Mouse (Mus musculus) heart, embryonic 12.5 days (tissue): ENCODE results near the gene Pfkl. TPM values are rescaled to one million over a fixed set of nuclear protein-coding genes. Genes with fewer than 3 reads are reported as not detected.
A peak's percentile ranks its signal among the peaks of the same experiment; 100 is the strongest.
"Not testable (repeated sequence)": the region's sequence is repeated elsewhere in the genome, so short reads cannot be mapped to it uniquely, and the experiment has no call there.

Experiments
- ATAC-seq: fragments of 200-750 bp; cut with Nextera tagmentation; 2 replicates; pipeline ENCODE4 v1.8.0; 2017; ENCODE audit warnings: moderate TSS enrichment, moderate library complexity; ENCODE audit not compliant: insufficient number of reproducible peaks, low FRiP score
- H3K27ac ChIP-seq: fragments of 300-500 bp; sonication (generic); 2 replicates; pipeline ENCODE4 v1.5.1; 2016; ENCODE audit warnings: mild to moderate bottlenecking, moderate library complexity; ENCODE audit not compliant: poor library complexity, severe bottlenecking
- H3K27me3 ChIP-seq: fragments of 300-500 bp; sonication (generic); replicated peaks from 2 replicates; pipeline ENCODE4 v1.6.1; 2016; ENCODE audit warnings: mild to moderate bottlenecking, moderate library complexity
- H3K36me3 ChIP-seq: fragments of 300-500 bp; sonication (generic); 2 replicates; pipeline ENCODE4 v1.6.1; 2016; ENCODE audit warnings: mild to moderate bottlenecking, moderate library complexity
- H3K4me1 ChIP-seq: fragments of 300-500 bp; sonication (generic); replicated peaks from 2 replicates; pipeline ENCODE4 v1.6.1; 2016; ENCODE audit warnings: mild to moderate bottlenecking
- H3K4me2 ChIP-seq: fragments of 300-500 bp; sonication (generic); 2 replicates; pipeline ENCODE4 v1.6.1; 2016; ENCODE audit warnings: mild to moderate bottlenecking, moderate library complexity
- H3K4me3 ChIP-seq: fragments of 300-500 bp; sonication (generic); 2 replicates; pipeline ENCODE4 v1.5.1; 2016; ENCODE audit warnings: mild to moderate bottlenecking
- H3K9ac ChIP-seq: fragments of 300-500 bp; sonication (generic); 2 replicates; pipeline ENCODE4 v1.6.1; 2016; ENCODE audit warnings: mild to moderate bottlenecking, moderate library complexity
- H3K9me3 ChIP-seq: fragments of 300-500 bp; sonication (generic); replicated peaks from 2 replicates; pipeline ENCODE4 v1.6.1; 2016; ENCODE audit warnings: mild to moderate bottlenecking, moderate library complexity
- WGBS: fragments of 180-500 bp; shearing (Covaris S2); methylation state at CpG from one replicate; pipeline ENCODE4 v1.1.7; 2016; 5-methylcytosine and 5-hydroxymethylcytosine counted together
- polyA plus RNA-seq: library from polyadenylated mRNA; unstranded; fragments of >200 nt; fragmentation: Nextera tagmentation; extraction: Ambion mirVana; gene quantifications from 2 replicates; pipeline ENCODE4 v1.2.1, GENCODE M21; 2016

The Pfkl gene
- polyA plus RNA-seq, 1 experiment from 2014 or later: 226 TPM

GRCm38 (mm10) chr10:78041647-78042046, 31.8 kb upstream of the Pfkl start, which contains the start of gene Dnmt3l:
TSS of gene Dnmt3l (plus strand) at chr10:78041947.
- H3K36me3 ChIP-seq: no peaks in the 10 kb centered on the region

GRCm38 (mm10) chr10:78037139-78037538, 27.3 kb upstream of the Pfkl start:
- no peaks in the 10 kb centered on the region for H3K4me1 ChIP-seq
- no peak overlapping the region for H3K9ac ChIP-seq
- H3K4me3 ChIP-seq: no peak overlapping the region
- H3K27me3 ChIP-seq: peaks cover 22% of the 10 kb centered on the region
- no peaks in the 10 kb centered on the region for H3K36me3 ChIP-seq
- WGBS: 82% methylated on average over 4 of the region's 4 CpGs
- H3K9me3 ChIP-seq: no peaks in the 10 kb centered on the region
- H3K27ac ChIP-seq: no peak overlapping the region
- ATAC-seq: no peak; the same call in 1 of the 2 replicates
- no peak overlapping the region for H3K4me2 ChIP-seq

More at GRCm38 (mm10) chr10:78041647-78042046, 31.8 kb upstream of the Pfkl start, which contains the start of gene Dnmt3l:
- Histone ChIP-seq H3K9me3 (no peaks in the 10 kb centered on the region), H3K27me3 (peaks cover 32% of the 10 kb centered on the region), H3K27ac (no peak within 1 kb of the TSS), H3K4me2 (no peak within 1 kb of the TSS), H3K4me1 (peaks cover 4% of the 10 kb centered on the region; the same call in 1 of the 2 replicates), H3K9ac (no peak within 1 kb of the TSS), H3K4me3 (no peak within 1 kb of the TSS)
- WGBS: 79% methylated on average over 5 of the region's 5 CpGs
- no peak for ATAC-seq

GRCm38 (mm10) chr10:78031987-78032386, 22.1 kb upstream of the Pfkl start:
- Histone ChIP-seq H3K9me3 (no peaks in the 10 kb centered on the region), H3K9ac (no peak overlapping the region), H3K4me3 (no peak overlapping the region), H3K27me3 (peaks cover 12% of the 10 kb centered on the region; the same call in 1 of the 2 replicates), H3K36me3 (no peaks in the 10 kb centered on the region), H3K27ac (no peak overlapping the region), H3K4me2 (no peak overlapping the region), H3K4me1 (no peaks in the 10 kb centered on the region)
- 54% methylated on average over 2 of the region's 2 CpGs for WGBS
- no peak for ATAC-seq

- Histone ChIP-seq H3K4me2 (no peak overlapping the region), H3K27me3 (peaks cover 3% of the 10 kb centered on the region; the same call in 1 of the 2 replicates), H3K36me3 (no peaks in the 10 kb centered on the region), H3K9me3 (no peaks in the 10 kb centered on the region), H3K9ac (no peak overlapping the region), H3K4me1 (no peaks in the 10 kb centered on the region), H3K27ac (no peak overlapping the region), H3K4me3 (no peak overlapping the region)
- no peak for ATAC-seq
- whole genome bisulfite sequencing: 90% methylated on average over 1 of the region's 1 CpGs
Observed at GRCm38 (mm10) chr10:78029080-78029479, 19.2 kb upstream of the Pfkl start.

GRCm38 (mm10) chr10:78028129-78028528, 18.2 kb upstream of the Pfkl start:
- no peak overlapping the region for H3K9ac ChIP-seq
- no peaks in the 10 kb centered on the region for H3K36me3 ChIP-seq
- H3K4me3 ChIP-seq: no peak overlapping the region
- no peaks in the 10 kb centered on the region for H3K9me3 ChIP-seq
- no peaks in the 10 kb centered on the region for H3K4me1 ChIP-seq
- no peak overlapping the region for H3K4me2 ChIP-seq
- ATAC-seq: 0 out of 2 replicates have a peak, but pooled peaks have one; percentile 36
- no peak overlapping the region for H3K27ac ChIP-seq
- 5% methylated on average over 5 of the region's 5 CpGs for WGBS
- peaks cover 3% of the 10 kb centered on the region; the same call in 1 of the 2 replicates for H3K27me3 ChIP-seq

GRCm38 (mm10) chr10:78025453-78025852, 15.6 kb upstream of the Pfkl start:
- H3K36me3 ChIP-seq, H3K27ac ChIP-seq, H3K4me1 ChIP-seq, H3K9ac ChIP-seq, H3K4me3 ChIP-seq, H3K27me3 ChIP-seq, H3K9me3 ChIP-seq, ATAC-seq, H3K4me2 ChIP-seq: not testable (repeated sequence)
- WGBS: 71% methylated on average over 6 of the region's 8 CpGs

GRCm38 (mm10) chr10:78019984-78020383, 10.1 kb upstream of the Pfkl start:
- H3K9me3 ChIP-seq, H3K27me3 ChIP-seq, H3K4me3 ChIP-seq, H3K27ac ChIP-seq, H3K4me2 ChIP-seq, H3K36me3 ChIP-seq, ATAC-seq, H3K9ac ChIP-seq: not testable (repeated sequence)
- peaks cover 11% of the 10 kb centered on the region; the same call in 1 of the 2 replicates for H3K4me1 ChIP-seq
- 94% methylated on average over 7 of the region's 11 CpGs for WGBS

GRCm38 (mm10) chr10:78019291-78019690, 9.4 kb upstream of the Pfkl start:
- H3K27ac ChIP-seq: no peak overlapping the region
- no peak overlapping the region for H3K9ac ChIP-seq
- no peak overlapping the region for H3K4me3 ChIP-seq
- peaks cover 6% of the 10 kb centered on the region; the same call in 1 of the 2 replicates for H3K9me3 ChIP-seq
- peak; percentile 33 for ATAC-seq
- peaks cover 11% of the 10 kb centered on the region; the same call in 1 of the 2 replicates for H3K4me1 ChIP-seq
- 87% methylated on average over 4 of the region's 4 CpGs for WGBS
- peak overlapping the region; percentile 64 for H3K4me2 ChIP-seq
- H3K27me3 ChIP-seq: 0 out of 2 replicates have a peak, but pooled peaks cover 3% of the 10 kb centered on the region
- no peaks in the 10 kb centered on the region for H3K36me3 ChIP-seq

GRCm38 (mm10) chr10:78018797-78019203, 8.9 kb upstream of the Pfkl start:
- H3K4me2 ChIP-seq: peak overlapping the region; percentile 64
- H3K27ac ChIP-seq: peak overlapping the region; percentile 53; the same call in 1 of the 2 replicates
- peak; percentile 77 for ATAC-seq
- 0 out of 2 replicates have a peak overlapping the region, but pooled peaks have one; percentile 55 for H3K9ac ChIP-seq
- peak overlapping the region; percentile 28; the same call in 1 of the 2 replicates for H3K4me3 ChIP-seq
- WGBS: 18% methylated on average over 19 of the region's 19 CpGs
- H3K27me3 ChIP-seq: 0 out of 2 replicates have a peak, but pooled peaks cover 3% of the 10 kb centered on the region
- peaks cover 6% of the 10 kb centered on the region; the same call in 1 of the 2 replicates for H3K9me3 ChIP-seq
- H3K4me1 ChIP-seq: peaks cover 11% of the 10 kb centered on the region; the same call in 1 of the 2 replicates
- no peaks in the 10 kb centered on the region for H3K36me3 ChIP-seq

- WGBS: 52% methylated on average over 5 of the region's 5 CpGs
- peaks cover 11% of the 10 kb centered on the region; the same call in 1 of the 2 replicates for H3K4me1 ChIP-seq
- H3K4me3 ChIP-seq: no peak overlapping the region
- no peak overlapping the region for H3K4me2 ChIP-seq
- H3K9ac ChIP-seq: no peak overlapping the region
- peaks cover 6% of the 10 kb centered on the region; the same call in 1 of the 2 replicates for H3K9me3 ChIP-seq
- 0 out of 2 replicates have a peak, but pooled peaks cover 3% of the 10 kb centered on the region for H3K27me3 ChIP-seq
- no peak for ATAC-seq
- no peak overlapping the region for H3K27ac ChIP-seq
- H3K36me3 ChIP-seq: no peaks in the 10 kb centered on the region
Observed at GRCm38 (mm10) chr10:78016366-78016765, 6.5 kb upstream of the Pfkl start.

GRCm38 (mm10) chr10:78015489-78015888, 5.6 kb upstream of the Pfkl start:
- 70% methylated on average over 1 of the region's 1 CpGs for WGBS
- peaks cover 6% of the 10 kb centered on the region; the same call in 1 of the 2 replicates for H3K9me3 ChIP-seq
- no peak overlapping the region for H3K4me3 ChIP-seq
- ATAC-seq: no peak
- peak overlapping the region; percentile 53 for H3K27ac ChIP-seq
- 0 out of 2 replicates have a peak, but pooled peaks cover 3% of the 10 kb centered on the region for H3K27me3 ChIP-seq
- H3K9ac ChIP-seq: no peak overlapping the region
- H3K4me1 ChIP-seq: peaks cover 11% of the 10 kb centered on the region; the same call in 1 of the 2 replicates
- H3K36me3 ChIP-seq: no peaks in the 10 kb centered on the region
- no peak overlapping the region for H3K4me2 ChIP-seq
